Mouse (Mus musculus) forebrain, embryonic 12.5 days (tissue): Measurements from ENCODE around the gene Zfhx3. TPM values are rescaled to one million over a fixed set of nuclear protein-coding genes. Genes with fewer than 3 reads are reported as not detected.
A peak's percentile ranks its signal among the peaks of the same experiment; 100 is the strongest.

ENCODE experiments used
- ATAC-seq: fragments of 200-750 bp; cut with Nextera tagmentation; 2 replicates; pipeline ENCODE4 v1.8.0; 2017; ENCODE audit warnings: moderate TSS enrichment; ENCODE audit not compliant: low FRiP score
- H3K27ac ChIP-seq: fragments of 300-500 bp; sonication (generic); 2 replicates; pipeline ENCODE4 v1.5.1; 2016; ENCODE audit warnings: mild to moderate bottlenecking
- H3K27me3 ChIP-seq: fragments of 300-500 bp; sonication (generic); 2 replicates; pipeline ENCODE4 v1.6.1; 2016; ENCODE audit warnings: mild to moderate bottlenecking
- H3K36me3 ChIP-seq: fragments of 300-500 bp; sonication (generic); replicated peaks from 2 replicates; pipeline ENCODE4 v1.6.1; 2016; ENCODE audit warnings: mild to moderate bottlenecking
- H3K4me1 ChIP-seq: fragments of 300-500 bp; sonication (generic); 2 replicates; pipeline ENCODE4 v1.6.1; 2016
- H3K4me2 ChIP-seq: fragments of 300-500 bp; sonication (generic); 2 replicates; pipeline ENCODE4 v1.6.1; 2016; ENCODE audit warnings: mild to moderate bottlenecking, moderate library complexity
- H3K4me3 ChIP-seq: fragments of 300-500 bp; sonication (generic); replicated peaks from 2 replicates; pipeline ENCODE4 v1.5.1; 2016; ENCODE audit warnings: mild to moderate bottlenecking
- H3K9ac ChIP-seq: fragments of 300-500 bp; sonication (generic); 2 replicates; pipeline ENCODE4 v1.6.1; 2016; ENCODE audit warnings: mild to moderate bottlenecking
- H3K9me3 ChIP-seq: fragments of 300-500 bp; sonication (generic); 2 replicates; pipeline ENCODE4 v1.6.1; 2016
- WGBS: fragments of 180-500 bp; shearing (Covaris S2); methylation state at CpG from one replicate; pipeline ENCODE4 v1.1.7; 2016; 5-methylcytosine and 5-hydroxymethylcytosine counted together
- polyA plus RNA-seq: library from polyadenylated mRNA; unstranded; fragments of >200 nt; fragmentation: Nextera tagmentation; extraction: Ambion mirVana; gene quantifications from 2 replicates; pipeline ENCODE4 v1.2.1, GENCODE M21; 2016

Zfhx3 gene
- polyA plus RNA-seq, 1 experiment from 2014 or later = 30.5 TPM

DNA sequence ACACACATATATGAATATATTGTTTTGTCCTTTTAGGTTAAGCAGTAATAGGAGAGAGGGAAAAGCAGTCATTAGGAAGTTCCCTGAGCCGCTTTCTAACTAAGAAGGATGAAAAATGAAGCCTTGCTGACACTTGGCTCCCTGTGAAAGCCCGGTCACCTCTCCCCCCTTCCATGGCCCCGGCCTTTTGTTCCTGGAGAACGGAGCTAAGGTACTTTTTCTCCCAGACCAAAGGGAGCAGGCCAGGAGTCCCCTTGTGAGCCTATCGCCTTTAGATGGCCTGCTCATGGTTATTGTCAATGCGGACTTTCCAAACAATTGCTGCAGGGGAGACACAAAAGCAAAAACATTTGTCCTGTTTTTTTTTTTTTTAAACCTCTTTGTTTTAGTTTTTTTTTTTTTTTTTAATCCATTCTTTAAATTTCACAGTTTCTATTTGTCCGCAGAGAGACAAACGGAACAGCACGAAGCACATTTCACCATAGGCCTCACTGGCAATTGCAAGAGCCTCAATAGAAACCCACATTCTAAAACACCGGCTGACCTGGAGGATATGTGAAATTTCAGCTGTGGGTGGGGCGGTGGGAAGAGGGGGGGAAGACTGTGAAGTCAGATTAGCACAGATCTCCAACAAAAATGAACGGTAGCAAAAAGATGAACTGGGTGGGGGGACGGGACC lies 767.6 kb downstream of the Zfhx3 start:
- no peak for ATAC-seq
- H3K4me1 ChIP-seq = peaks cover 90% of the 10 kb centered on the region
- peak overlapping the region; percentile 68 for H3K27ac ChIP-seq
- peak overlapping the region; percentile 26 for H3K4me2 ChIP-seq
- H3K9ac ChIP-seq = 0 out of 2 replicates have a peak overlapping the region, but pooled peaks have one; percentile 29
- H3K36me3 ChIP-seq = no peaks in the 10 kb centered on the region
- no peaks in the 10 kb centered on the region for H3K9me3 ChIP-seq
- peaks cover 25% of the 10 kb centered on the region for H3K27me3 ChIP-seq
- 15% methylated on average over 13 of the region's 13 CpGs for WGBS
- no peak overlapping the region for H3K4me3 ChIP-seq

DNA sequence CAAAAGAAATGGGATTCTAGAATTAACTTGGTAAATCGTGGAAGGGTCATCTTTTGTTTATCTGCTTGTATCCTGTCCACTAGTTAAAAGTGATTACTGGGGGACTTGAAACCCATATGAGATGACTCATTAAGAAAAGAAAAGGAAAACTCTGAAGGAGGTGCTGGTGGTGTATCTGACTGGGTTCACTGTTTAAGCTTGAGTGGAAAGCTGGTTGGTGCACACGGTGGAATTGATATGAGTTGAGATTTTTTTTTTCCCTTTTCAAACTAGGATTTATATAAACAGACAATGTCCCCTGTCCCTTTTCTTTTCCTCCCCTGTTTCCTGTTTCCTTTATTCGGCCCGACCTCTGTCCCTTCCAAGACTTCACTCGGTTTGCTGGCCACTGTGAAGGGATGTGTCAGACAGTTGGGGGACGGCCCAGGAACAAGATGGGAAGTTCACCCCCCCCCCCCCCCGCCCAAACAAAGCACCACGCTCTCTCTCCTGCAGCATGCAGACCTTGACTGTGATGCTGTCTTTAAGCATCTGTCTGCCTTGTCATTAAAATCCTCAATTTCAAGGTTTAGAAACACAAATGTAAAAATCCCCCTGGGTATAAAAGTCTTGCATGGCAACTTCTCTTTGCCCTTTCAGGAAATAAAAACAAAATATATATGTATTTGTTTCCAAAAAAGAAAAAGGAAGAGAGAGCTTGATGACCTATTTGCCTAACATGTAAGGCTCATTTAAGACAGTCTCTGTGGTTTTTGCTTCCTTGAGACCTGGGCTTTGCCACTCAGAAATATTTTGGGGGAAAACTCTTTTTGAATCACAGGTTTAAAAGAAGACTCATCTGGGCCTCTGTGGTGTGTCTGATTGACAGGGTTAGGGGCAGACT lies 768.4 kb downstream of the Zfhx3 start:
- Histone ChIP-seq H3K9ac (0 out of 2 replicates have a peak overlapping the region, but pooled peaks have one; percentile 59), H3K27me3 (peaks cover 29% of the 10 kb centered on the region), H3K9me3 (no peaks in the 10 kb centered on the region), H3K27ac (peak overlapping the region; percentile 94), H3K36me3 (no peaks in the 10 kb centered on the region), H3K4me3 (no peak overlapping the region), H3K4me2 (peak overlapping the region; percentile 26), H3K4me1 (peaks cover 94% of the 10 kb centered on the region)
- WGBS = 5% methylated on average over 8 of the region's 8 CpGs
- no peak for ATAC-seq

DNA sequence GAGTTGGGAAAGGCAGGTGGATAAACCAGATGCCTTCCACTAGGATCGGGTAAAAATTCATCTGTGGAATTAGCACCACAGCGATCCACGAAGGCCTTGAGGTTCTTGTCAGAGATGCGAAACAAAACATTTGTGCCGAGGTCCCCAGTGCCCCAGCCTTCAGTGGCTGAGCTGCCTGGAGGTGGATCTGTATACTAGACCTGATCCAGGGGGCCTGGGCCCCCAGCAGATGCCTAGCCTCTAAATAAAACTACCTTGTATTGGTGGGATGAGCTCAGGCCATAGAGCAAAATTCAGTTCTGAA lies 769.0 kb downstream of the Zfhx3 start:
- Histone ChIP-seq H3K4me1 (peaks cover 93% of the 10 kb centered on the region), H3K4me2 (no peak overlapping the region), H3K9me3 (no peaks in the 10 kb centered on the region), H3K27ac (peak overlapping the region; percentile 94), H3K27me3 (peaks cover 35% of the 10 kb centered on the region), H3K36me3 (no peaks in the 10 kb centered on the region), H3K4me3 (no peak overlapping the region), H3K9ac (peak overlapping the region; percentile 59)
- WGBS = 31% methylated on average over 5 of the region's 5 CpGs
- no peak for ATAC-seq

GRCm38 (mm10) chr8:108712001-108712411 lies 769.6 kb downstream of the Zfhx3 start:
- H3K9me3 ChIP-seq = no peaks in the 10 kb centered on the region
- no peak for ATAC-seq
- H3K36me3 ChIP-seq = no peaks in the 10 kb centered on the region
- H3K27ac ChIP-seq = peak overlapping the region; percentile 94
- WGBS = 13% methylated on average over 14 of the region's 14 CpGs
- H3K4me1 ChIP-seq = peaks cover 93% of the 10 kb centered on the region
- peak overlapping the region; percentile 22; the same call in 1 of the 2 replicates for H3K4me3 ChIP-seq
- H3K4me2 ChIP-seq = peak overlapping the region; percentile 96
- peaks cover 38% of the 10 kb centered on the region for H3K27me3 ChIP-seq
- H3K9ac ChIP-seq = peak overlapping the region; percentile 59

DNA sequence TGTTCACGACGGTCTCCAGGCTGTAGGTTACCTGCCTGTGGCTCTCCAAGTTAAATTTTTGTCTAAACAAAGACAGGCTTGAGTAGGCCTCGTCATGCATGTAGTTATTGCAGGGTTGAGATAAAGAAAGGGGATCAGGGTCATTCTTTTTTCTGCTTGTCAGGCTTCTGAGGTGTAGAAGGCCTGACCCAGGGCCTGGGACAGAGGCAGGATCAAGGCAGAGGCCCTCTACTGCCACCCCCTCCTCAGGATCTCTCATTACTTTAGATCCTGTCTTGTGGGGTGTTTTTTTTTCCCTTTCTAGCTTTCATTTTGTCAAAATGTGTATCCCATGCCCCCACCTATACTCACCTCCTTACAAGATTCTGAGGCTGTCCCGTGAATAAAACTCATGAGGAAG lies 770.2 kb downstream of the Zfhx3 start:
- Histone ChIP-seq H3K36me3 (no peaks in the 10 kb centered on the region), H3K9ac (peak overlapping the region; percentile 59), H3K4me2 (peak overlapping the region; percentile 96), H3K27me3 (peaks cover 41% of the 10 kb centered on the region), H3K4me1 (peaks cover 93% of the 10 kb centered on the region), H3K4me3 (no peak overlapping the region), H3K9me3 (no peaks in the 10 kb centered on the region), H3K27ac (peak overlapping the region; percentile 94; the same call in 1 of the 2 replicates)
- ATAC-seq = no peak
- 33% methylated on average over 4 of the region's 4 CpGs for WGBS

DNA sequence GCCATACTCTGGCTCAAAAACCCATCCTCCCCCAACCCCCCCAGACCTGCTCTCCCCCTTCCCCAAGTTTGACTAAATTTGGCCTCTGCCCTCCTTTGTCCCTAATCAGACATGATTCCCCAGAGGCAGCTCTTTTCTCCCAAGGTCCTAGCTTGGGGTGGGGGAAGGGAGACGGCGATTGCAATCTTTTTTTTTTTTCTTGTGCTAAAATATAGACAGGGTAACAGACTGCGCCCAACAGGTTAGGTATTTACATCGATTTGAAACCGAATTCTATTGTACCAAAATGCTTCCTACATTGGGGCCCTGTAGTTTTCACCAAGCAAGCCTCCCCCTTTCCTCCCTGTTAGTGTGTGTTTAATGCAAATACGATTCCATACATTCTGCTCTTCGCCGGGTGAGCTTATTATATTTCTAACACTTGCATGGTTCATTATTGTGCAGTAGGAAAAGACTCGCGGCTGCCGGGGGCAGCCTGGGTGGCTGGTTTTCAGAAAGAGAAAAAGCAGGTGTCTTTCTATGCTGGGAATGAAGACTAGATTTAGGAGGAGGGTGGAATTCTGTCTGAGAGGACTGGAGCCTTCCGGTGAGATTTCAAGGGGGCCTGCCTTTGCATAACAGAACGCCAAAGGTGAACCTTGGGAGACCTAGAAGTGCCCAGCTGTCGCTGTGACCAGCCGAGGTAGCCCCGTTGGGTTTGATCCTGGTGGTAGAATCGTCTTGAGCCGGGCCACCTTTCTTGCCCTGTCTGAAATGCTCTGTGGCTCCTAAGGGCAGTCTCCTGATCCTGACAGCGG lies 771.1 kb downstream of the Zfhx3 start:
- H3K4me2 ChIP-seq = peak overlapping the region; percentile 96
- peak overlapping the region; percentile 94 for H3K27ac ChIP-seq
- no peaks in the 10 kb centered on the region for H3K36me3 ChIP-seq
- 4% methylated on average over 19 of the region's 19 CpGs for WGBS
- peak overlapping the region; percentile 85 for H3K9ac ChIP-seq
- ATAC-seq = no peak
- peaks cover 93% of the 10 kb centered on the region for H3K4me1 ChIP-seq
- no peaks in the 10 kb centered on the region for H3K9me3 ChIP-seq
- H3K4me3 ChIP-seq = peak overlapping the region; percentile 71
- peaks cover 48% of the 10 kb centered on the region for H3K27me3 ChIP-seq

DNA sequence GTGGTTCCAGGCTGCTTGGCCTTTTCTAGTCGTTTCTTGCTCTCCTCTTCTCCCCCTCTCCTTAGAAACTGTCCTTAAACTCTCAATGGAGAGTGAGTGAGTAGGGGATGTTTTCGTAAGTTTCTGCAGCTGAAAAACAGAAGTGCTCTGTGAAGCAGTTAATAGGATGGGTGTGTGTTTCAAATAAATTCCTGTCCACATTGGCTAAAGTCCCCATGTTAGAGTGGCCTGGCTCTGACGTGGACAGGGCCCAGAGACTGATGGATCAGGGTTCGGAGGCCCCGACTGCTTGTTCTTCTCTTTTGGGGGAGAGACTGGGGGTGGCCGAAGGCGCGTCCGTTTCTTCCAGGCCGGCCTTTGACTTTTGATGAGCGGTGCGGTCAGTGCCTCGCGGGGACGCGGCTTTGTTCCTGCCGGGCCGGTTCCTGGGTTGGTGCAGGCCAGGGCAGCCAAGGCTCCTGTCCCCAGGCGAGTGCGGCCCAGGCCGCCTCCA lies 771.7 kb downstream of the Zfhx3 start:
- Histone ChIP-seq H3K27ac (peak overlapping the region; percentile 94), H3K4me2 (peak overlapping the region; percentile 96), H3K4me3 (peak overlapping the region; percentile 71), H3K36me3 (no peaks in the 10 kb centered on the region), H3K9me3 (no peaks in the 10 kb centered on the region), H3K27me3 (peaks cover 54% of the 10 kb centered on the region), H3K4me1 (peaks cover 92% of the 10 kb centered on the region), H3K9ac (peak overlapping the region; percentile 85)
- under 1% methylated on average over 21 of the region's 21 CpGs for WGBS
- peak; percentile 24 for ATAC-seq

DNA sequence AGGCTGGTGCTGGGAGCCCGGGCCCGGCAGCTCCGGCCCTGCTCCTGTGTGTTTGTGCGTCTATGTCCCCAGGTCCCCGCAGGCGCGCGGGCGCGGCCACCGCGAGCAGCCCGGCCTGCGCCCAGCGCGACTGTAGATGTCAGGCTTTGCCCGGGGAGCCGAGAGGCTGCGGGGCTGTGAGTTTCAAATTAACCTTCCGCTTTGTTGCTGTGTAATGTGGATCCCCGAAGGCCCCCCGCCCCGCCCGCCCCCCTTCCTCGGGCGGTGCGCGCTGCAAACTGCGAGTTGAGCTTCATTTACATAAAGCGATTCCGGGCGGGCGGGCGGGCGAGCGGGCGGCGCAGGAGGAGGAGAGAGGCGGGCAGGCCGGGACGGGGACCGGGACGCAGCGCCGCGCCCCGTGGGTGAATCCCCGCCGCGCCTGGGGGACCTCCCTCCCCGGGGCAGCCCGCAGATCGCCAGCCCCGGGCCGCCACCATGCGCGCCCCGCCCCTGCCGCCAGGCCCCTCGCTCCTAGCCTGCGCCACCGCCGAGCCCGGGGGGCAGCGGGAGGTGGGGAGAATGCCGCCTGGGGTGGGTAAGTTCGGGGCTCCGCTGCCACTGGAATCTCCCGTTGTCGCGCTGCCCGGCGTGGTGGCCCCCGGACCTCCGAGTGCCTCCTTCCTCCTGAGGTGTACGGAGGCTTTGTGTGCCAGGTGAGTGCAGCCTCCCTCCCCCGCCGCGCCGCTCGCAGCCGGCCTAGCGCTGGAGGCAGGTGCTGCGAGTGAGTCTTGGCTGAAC lies 772.4 kb downstream of the Zfhx3 start:
- 1% methylated on average over 64 of the region's 84 CpGs for WGBS
- no peaks in the 10 kb centered on the region for H3K9me3 ChIP-seq
- H3K4me1 ChIP-seq = peaks cover 90% of the 10 kb centered on the region

GRCm38 (mm10) chr8:108715416-108715948 lies 773.0 kb downstream of the Zfhx3 start:
- H3K4me1 ChIP-seq = peaks cover 91% of the 10 kb centered on the region
- peaks cover 65% of the 10 kb centered on the region for H3K27me3 ChIP-seq
- H3K4me3 ChIP-seq = peak overlapping the region; percentile 71
- 6% methylated on average over 11 of the region's 11 CpGs for WGBS
- H3K27ac ChIP-seq = peak overlapping the region; percentile 94
- H3K36me3 ChIP-seq = no peaks in the 10 kb centered on the region
- peak overlapping the region; percentile 96 for H3K4me2 ChIP-seq
- peak overlapping the region; percentile 85 for H3K9ac ChIP-seq
- no peaks in the 10 kb centered on the region for H3K9me3 ChIP-seq
- ATAC-seq = no peak

More for the DNA sequence above, 772.4 kb downstream of the Zfhx3 start:
- peak overlapping the region; percentile 96 for H3K4me2 ChIP-seq
- H3K4me3 ChIP-seq = peak overlapping the region; percentile 71
- H3K36me3 ChIP-seq = no peaks in the 10 kb centered on the region
- H3K9ac ChIP-seq = peak overlapping the region; percentile 85
- peaks cover 58% of the 10 kb centered on the region for H3K27me3 ChIP-seq
- peak overlapping the region; percentile 94 for H3K27ac ChIP-seq
- ATAC-seq = peak; percentile 83

DNA sequence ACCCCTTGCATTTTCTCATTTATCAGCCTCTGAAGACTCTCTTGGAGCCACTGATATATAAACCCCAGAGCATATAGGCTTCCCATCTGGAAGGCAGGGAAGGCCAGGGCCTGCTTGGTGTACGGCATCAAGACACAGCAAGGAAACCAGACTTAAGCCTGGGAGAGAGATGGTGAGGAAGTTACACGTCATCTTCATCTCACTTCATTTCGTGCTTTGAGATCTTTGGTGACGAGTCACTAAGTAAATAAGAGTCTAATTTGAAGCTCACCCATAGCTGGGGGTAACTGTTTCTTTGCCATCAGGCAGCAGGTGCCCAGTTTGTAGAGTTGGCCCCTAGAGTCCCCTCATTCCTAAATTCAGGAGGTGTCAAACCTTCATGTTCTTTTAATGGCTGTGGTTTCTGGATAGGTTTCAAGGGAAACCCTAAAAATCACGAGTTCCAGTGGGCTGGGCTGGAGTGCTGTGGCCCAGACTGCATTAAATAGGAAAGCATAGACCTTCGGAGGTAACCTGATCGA lies 773.9 kb downstream of the Zfhx3 start:
- peak overlapping the region; percentile 96 for H3K4me2 ChIP-seq
- peak overlapping the region; percentile 85 for H3K9ac ChIP-seq
- ATAC-seq = no peak
- peak overlapping the region; percentile 71 for H3K4me3 ChIP-seq
- H3K27me3 ChIP-seq = peaks cover 70% of the 10 kb centered on the region
- WGBS = 44% methylated on average over 7 of the region's 7 CpGs
- H3K36me3 ChIP-seq = no peaks in the 10 kb centered on the region
- H3K9me3 ChIP-seq = no peaks in the 10 kb centered on the region
- H3K27ac ChIP-seq = 0 out of 2 replicates have a peak overlapping the region, but pooled peaks have one; percentile 9
- peaks cover 87% of the 10 kb centered on the region for H3K4me1 ChIP-seq

DNA sequence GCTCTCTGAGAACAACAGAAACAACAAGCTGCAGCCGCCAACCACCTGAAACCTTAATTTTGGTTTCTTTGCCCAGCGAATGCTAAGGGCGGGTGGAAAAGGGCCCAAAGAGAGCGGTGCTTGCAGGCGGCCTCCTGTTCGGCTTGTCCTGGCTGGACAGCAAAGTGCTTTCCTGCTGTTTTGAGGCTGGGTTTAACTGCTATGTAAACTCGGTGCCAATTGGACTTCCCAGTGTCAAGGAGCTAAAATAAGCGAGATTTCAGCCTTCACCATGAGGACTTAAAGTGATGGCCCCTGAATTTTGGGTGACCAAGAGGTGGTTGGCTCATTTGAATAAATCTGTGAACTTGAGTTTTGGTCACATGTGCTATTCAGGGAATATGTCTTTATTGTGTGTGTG lies 775.1 kb downstream of the Zfhx3 start:
- H3K27me3 ChIP-seq = peaks cover 74% of the 10 kb centered on the region
- 23% methylated on average over 8 of the region's 8 CpGs for WGBS
- peaks cover 79% of the 10 kb centered on the region for H3K4me1 ChIP-seq
- H3K4me2 ChIP-seq = peak overlapping the region; percentile 96
- ATAC-seq = no peak
- no peaks in the 10 kb centered on the region for H3K9me3 ChIP-seq
- no peaks in the 10 kb centered on the region for H3K36me3 ChIP-seq
- no peak overlapping the region for H3K9ac ChIP-seq
- peak overlapping the region; percentile 71; the same call in 1 of the 2 replicates for H3K4me3 ChIP-seq
- H3K27ac ChIP-seq = no peak overlapping the region
